Mouse (Mus musculus) midbrain, postnatal 0 days (tissue): ENCODE measurements around the gene Fam160b1. TPM values are rescaled to one million over a fixed set of nuclear protein-coding genes. Genes with fewer than 3 reads are reported as not detected.

ENCODE experiments used
- ATAC-seq: fragments of 200-750 bp; cut with Nextera tagmentation; 2 replicates; pipeline ENCODE4 v1.8.0; 2017; ENCODE audit warnings: moderate number of reproducible peaks, mild to moderate bottlenecking, moderate TSS enrichment, moderate library complexity; ENCODE audit not compliant: low FRiP score
- DNase-seq: peaks from one replicate; pipeline ENCODE4 v3.0.0-alpha.2; 2015; ENCODE audit warnings: low spot score
- H3K27ac ChIP-seq: fragments of 300-500 bp; sonication (generic); 2 replicates; pipeline ENCODE4 v1.5.1; 2014; ENCODE audit warnings: low read depth, mild to moderate bottlenecking, low read length, mixed read lengths
- H3K27me3 ChIP-seq: fragments of 300-500 bp; sonication (generic); 2 replicates; pipeline ENCODE4 v1.6.1; 2014; ENCODE audit warnings: low read length, control low read depth, mixed read lengths; ENCODE audit not compliant: insufficient read depth
- H3K36me3 ChIP-seq: fragments of 300-500 bp; sonication (generic); 2 replicates; pipeline ENCODE4 v1.6.1; 2014; ENCODE audit warnings: low read length, control low read depth, mixed read lengths; ENCODE audit not compliant: insufficient read depth
- H3K4me1 ChIP-seq: fragments of 300-500 bp; sonication (generic); 2 replicates; pipeline ENCODE4 v1.6.1; 2014; ENCODE audit warnings: mild to moderate bottlenecking, control low read depth, antibody characterized with exemption, low read length, mixed read lengths; ENCODE audit not compliant: insufficient read depth
- H3K4me2 ChIP-seq: fragments of 300-500 bp; sonication (generic); 2 replicates; pipeline ENCODE4 v1.6.1; 2014; ENCODE audit warnings: low read depth, mild to moderate bottlenecking, low read length, mixed read lengths; ENCODE audit not compliant: poor library complexity, severe bottlenecking
- H3K4me3 ChIP-seq: fragments of 300-500 bp; sonication (generic); 2 replicates; pipeline ENCODE4 v1.5.1; 2014; ENCODE audit warnings: low read depth, mild to moderate bottlenecking, low read length, moderate library complexity
- H3K9ac ChIP-seq: fragments of 300-500 bp; sonication (generic); replicated peaks from 2 replicates; pipeline ENCODE4 v1.6.1; 2014; ENCODE audit warnings: mild to moderate bottlenecking, low read length, moderate library complexity, mixed read lengths; ENCODE audit not compliant: poor library complexity, severe bottlenecking
- H3K9me3 ChIP-seq: fragments of 300-500 bp; sonication (generic); 2 replicates; pipeline ENCODE4 v1.6.1; 2016; ENCODE audit warnings: low read length, control low read depth
- CTCF ChIP-seq: IDR thresholded peaks from 2 replicates; pipeline ENCODE4 v1.5.1; 2016; ENCODE audit warnings: antibody characterized with exemption, mild to moderate bottlenecking
- WGBS: fragments of 180-500 bp; shearing (Covaris S2); extraction: QIAGEN DNeasy Blood & Tissue Kit; methylation state at CpG from one replicate; pipeline ENCODE4 v1.1.7; 2014; 5-methylcytosine and 5-hydroxymethylcytosine counted together
- polyA plus RNA-seq: library from polyadenylated mRNA; unstranded; fragments of >200 nt; fragmentation: Nextera tagmentation; extraction: Ambion mirVana; gene quantifications from 2 replicates; pipeline ENCODE4 v1.2.1, GENCODE M21; 2015
- total RNA-seq: library from RNA; depleted of rRNA; stranded (reverse); fragments of >200 nt; gene quantifications from 2 replicates; pipeline ENCODE4 v1.2.3, GENCODE M21; 2014

Fam160b1 gene
- total and polyA plus RNA-seq, 2 experiments from 2014 or later = 11.0 to 19.9 TPM

DNA sequence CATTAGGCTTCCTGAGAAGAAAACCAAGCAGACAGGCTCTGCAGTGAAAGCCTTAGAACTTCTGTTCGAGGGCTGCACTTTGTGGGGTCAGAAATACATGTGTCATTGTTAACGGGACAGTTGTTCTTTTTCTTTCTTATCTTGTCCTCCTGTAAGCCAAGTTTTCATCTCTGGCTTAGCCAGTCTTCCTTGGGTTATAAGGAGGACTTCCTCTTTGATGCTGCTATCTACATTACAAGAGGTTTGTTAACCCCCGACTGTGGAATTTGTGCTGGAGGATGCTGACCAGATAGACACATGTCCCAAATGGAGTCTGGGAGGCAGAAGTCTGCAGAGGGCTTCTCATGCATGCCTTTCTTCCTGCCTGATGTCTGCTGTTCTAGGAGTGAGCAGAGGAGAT is 52.7 kb downstream of the Fam160b1 start:
- H3K4me3 ChIP-seq = no peak overlapping the region
- no peaks in the 10 kb centered on the region for H3K36me3 ChIP-seq
- no peak for TF ChIP-seq CTCF
- no peaks in the 10 kb centered on the region for H3K27me3 ChIP-seq
- WGBS = 90% methylated on average over 3 of the region's 3 CpGs
- no peaks in the 10 kb centered on the region for H3K9me3 ChIP-seq
- ATAC-seq (no peak), DNase-seq (no peak)
- H3K27ac ChIP-seq = no peak overlapping the region
- no peak overlapping the region for H3K9ac ChIP-seq
- no peak overlapping the region for H3K4me2 ChIP-seq
- H3K4me1 ChIP-seq = peaks cover 7% of the 10 kb centered on the region; the same call in 1 of the 2 replicates

DNA sequence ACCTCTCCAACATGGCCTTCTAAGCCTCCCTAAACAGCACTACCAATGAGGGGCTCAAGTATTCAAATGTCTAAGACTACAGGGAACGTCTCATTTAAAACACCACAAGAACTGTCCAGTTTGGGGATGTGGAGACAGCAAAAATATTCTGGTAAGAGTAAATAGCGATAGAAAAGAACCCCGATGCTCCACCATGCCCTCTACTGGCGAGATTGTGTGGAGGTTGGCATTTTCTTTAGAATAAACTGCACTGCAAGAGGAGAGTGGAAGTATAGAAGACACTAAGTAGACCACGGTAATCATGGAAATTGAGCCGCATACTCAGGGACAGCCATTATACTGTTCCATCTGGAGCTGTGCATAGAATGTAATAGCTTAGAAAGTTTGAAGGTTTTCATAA is 53.4 kb downstream of the Fam160b1 start:
- no peak overlapping the region for H3K27ac ChIP-seq
- ATAC-seq = no peak
- no peak for TF ChIP-seq CTCF
- WGBS = 85% methylated on average over 6 of the region's 6 CpGs
- H3K9ac ChIP-seq = no peak overlapping the region
- no peak overlapping the region for H3K4me3 ChIP-seq
- H3K4me1 ChIP-seq = peaks cover 10% of the 10 kb centered on the region; the same call in 1 of the 2 replicates
- no peak overlapping the region for H3K4me2 ChIP-seq
- H3K36me3 ChIP-seq = no peaks in the 10 kb centered on the region
- no peaks in the 10 kb centered on the region for H3K9me3 ChIP-seq
- no peaks in the 10 kb centered on the region for H3K27me3 ChIP-seq
- no peak for DNase-seq

- DNase-seq (no peak), ATAC-seq (no peak)
- H3K4me2 ChIP-seq = no peak overlapping the region
- H3K36me3 ChIP-seq = no peaks in the 10 kb centered on the region
- no peaks in the 10 kb centered on the region for H3K9me3 ChIP-seq
- no peak for TF ChIP-seq CTCF
- WGBS = 87% methylated on average over 8 of the region's 8 CpGs
- H3K27ac ChIP-seq = no peak overlapping the region
- H3K4me3 ChIP-seq = no peak overlapping the region
- H3K9ac ChIP-seq = no peak overlapping the region
- no peaks in the 10 kb centered on the region for H3K27me3 ChIP-seq
- peaks cover 10% of the 10 kb centered on the region; the same call in 1 of the 2 replicates for H3K4me1 ChIP-seq
Measured at GRCm38 (mm10) chr19:57415031-57415807, 54.7 kb downstream of the Fam160b1 start.

GRCm38 (mm10) chr19:57417800-57418580 is 57.5 kb downstream of the Fam160b1 start:
- ATAC-seq = no peak
- H3K9ac ChIP-seq = no peak overlapping the region
- DNase-seq = no peak
- no peak overlapping the region for H3K27ac ChIP-seq
- no peaks in the 10 kb centered on the region for H3K9me3 ChIP-seq
- no peaks in the 10 kb centered on the region for H3K36me3 ChIP-seq
- 31% methylated on average over 17 of the region's 17 CpGs for WGBS
- no peak for TF ChIP-seq CTCF
- no peaks in the 10 kb centered on the region for H3K27me3 ChIP-seq
- H3K4me3 ChIP-seq = no peak overlapping the region
- H3K4me2 ChIP-seq = peak overlapping the region; percentile 29
- 0 out of 2 replicates have a peak, but pooled peaks cover 5% of the 10 kb centered on the region for H3K4me1 ChIP-seq

DNA sequence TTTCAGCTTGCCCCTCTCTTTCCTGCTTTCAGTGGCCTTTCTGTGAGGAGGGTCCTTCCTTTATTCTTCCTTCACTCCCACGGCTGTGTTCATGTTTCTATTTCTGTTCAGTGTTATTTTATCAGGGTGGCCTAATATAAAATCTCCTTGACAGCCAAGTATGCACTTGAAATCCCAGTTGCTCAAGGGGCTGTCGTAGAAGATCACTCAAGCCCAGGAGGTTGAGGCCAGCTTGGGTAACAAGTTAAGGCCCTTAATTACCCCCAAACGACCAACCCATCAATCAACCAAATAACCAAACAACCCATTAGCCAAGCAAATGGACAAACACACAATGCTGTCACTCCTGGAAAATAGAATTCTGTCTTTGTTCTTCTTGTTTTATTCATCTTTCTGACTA is 62.9 kb downstream of the Fam160b1 start:
- H3K9me3 ChIP-seq = no peaks in the 10 kb centered on the region
- H3K27me3 ChIP-seq = no peaks in the 10 kb centered on the region
- no peak for DNase-seq
- H3K4me3 ChIP-seq = no peak overlapping the region
- no peak for ATAC-seq
- no peaks in the 10 kb centered on the region for H3K4me1 ChIP-seq
- no peaks in the 10 kb centered on the region for H3K36me3 ChIP-seq
- 52% methylated on average over 3 of the region's 3 CpGs for whole genome bisulfite sequencing
- H3K4me2 ChIP-seq = no peak overlapping the region
- TF ChIP-seq CTCF = no peak
- no peak overlapping the region for H3K27ac ChIP-seq
- no peak overlapping the region for H3K9ac ChIP-seq

GRCm38 (mm10) chr19:57425296-57425695 is 64.8 kb downstream of the Fam160b1 start:
- Histone ChIP-seq H3K4me1 (no peaks in the 10 kb centered on the region), H3K9ac (no peak overlapping the region), H3K4me2 (no peak overlapping the region), H3K36me3 (no peaks in the 10 kb centered on the region), H3K4me3 (no peak overlapping the region), H3K27me3 (no peaks in the 10 kb centered on the region), H3K9me3 (no peaks in the 10 kb centered on the region), H3K27ac (no peak overlapping the region)
- no peak for ATAC-seq
- no peak for TF ChIP-seq CTCF
- no peak for DNase-seq
- 92% methylated on average over 15 of the region's 15 CpGs for WGBS
